Mouse (Mus musculus): ENCODE results near the gene Cyb5b.

- TF ChIP-seq CTCF (IDR thresholded peaks at IDR 0.05; ENCODE audit: low read depth) (no peak), EP300 (IDR thresholded peaks at IDR 0.05; ENCODE audit: low read depth) (no peak)
These were observed 410 bp upstream of the Cyb5b start for GRCm38 (mm10) chr8:107150057-107150403.

Data from heart, postnatal 0 days (tissue).